Mouse (Mus musculus) neural tube, embryonic 13.5 days (tissue): ENCODE measurements around the gene Camkk2. TPM values are rescaled to one million over a fixed set of nuclear protein-coding genes. Genes with fewer than 3 reads are reported as not detected.

Experiments
- ATAC-seq: fragments of 200-750 bp; cut with Nextera tagmentation; 2 replicates; pipeline ENCODE4 v1.8.0; 2017; ENCODE audit warnings: low read depth, mild to moderate bottlenecking, moderate TSS enrichment, moderate library complexity
- H3K27ac ChIP-seq: fragments of 300-500 bp; sonication (generic); replicated peaks from 2 replicates; pipeline ENCODE4 v1.5.1; 2015; ENCODE audit warnings: moderate library complexity, mild to moderate bottlenecking, inconsistent platforms
- H3K27me3 ChIP-seq: fragments of 300-500 bp; sonication (generic); 2 replicates; pipeline ENCODE4 v1.6.1; 2015; ENCODE audit warnings: mild to moderate bottlenecking, inconsistent platforms
- H3K36me3 ChIP-seq: fragments of 300-500 bp; sonication (generic); 2 replicates; pipeline ENCODE4 v1.6.1; 2015; ENCODE audit warnings: mild to moderate bottlenecking, inconsistent platforms
- H3K4me1 ChIP-seq: fragments of 300-500 bp; sonication (generic); replicated peaks from 2 replicates; pipeline ENCODE4 v1.6.1; 2015; ENCODE audit warnings: inconsistent platforms
- H3K4me2 ChIP-seq: fragments of 300-500 bp; sonication (generic); 2 replicates; pipeline ENCODE4 v1.6.1; 2015; ENCODE audit warnings: inconsistent platforms, mild to moderate bottlenecking, moderate library complexity
- H3K4me3 ChIP-seq: fragments of 300-500 bp; sonication (generic); 2 replicates; pipeline ENCODE4 v1.5.1; 2015; ENCODE audit warnings: mild to moderate bottlenecking, inconsistent platforms
- H3K9ac ChIP-seq: fragments of 300-500 bp; sonication (generic); 2 replicates; pipeline ENCODE4 v1.6.1; 2015; ENCODE audit warnings: moderate library complexity, mild to moderate bottlenecking, inconsistent platforms
- H3K9me3 ChIP-seq: fragments of 300-500 bp; sonication (generic); 2 replicates; pipeline ENCODE4 v1.6.1; 2016; ENCODE audit warnings: inconsistent platforms
- WGBS: fragments of 180-500 bp; shearing (Covaris S2); methylation state at CpG from one replicate; pipeline ENCODE4 v1.1.7; 2015; 5-methylcytosine and 5-hydroxymethylcytosine counted together
- polyA plus RNA-seq: library from polyadenylated mRNA; unstranded; fragments of >200 nt; fragmentation: Nextera tagmentation; extraction: Ambion mirVana; gene quantifications from 2 replicates; pipeline ENCODE4 v1.2.1, GENCODE M21; 2015

Gene Camkk2
- polyA plus RNA-seq, 1 experiment from 2014 or later, result 55.4 TPM

GRCm38 (mm10) chr5:122778231-122779226, 680 bp downstream of the Camkk2 start:
- peak overlapping the region; percentile 85 for H3K4me3 ChIP-seq
- no peaks in the 10 kb centered on the region for H3K9me3 ChIP-seq
- peak overlapping the region; percentile 93 for H3K4me2 ChIP-seq
- peak; percentile 74 for ATAC-seq
- peak overlapping the region; percentile 74 for H3K27ac ChIP-seq
- peaks cover 19% of the 10 kb centered on the region for H3K4me1 ChIP-seq
- no peaks in the 10 kb centered on the region for H3K27me3 ChIP-seq
- H3K36me3 ChIP-seq, result no peaks in the 10 kb centered on the region
- H3K9ac ChIP-seq, result peak overlapping the region; percentile 88
- WGBS, result 1% methylated on average over 47 of the region's 55 CpGs

- no peaks in the 10 kb centered on the region for H3K9me3 ChIP-seq
- H3K4me3 ChIP-seq, result no peak overlapping the region
- no peak for ATAC-seq
- peaks cover 4% of the 10 kb centered on the region; the same call in 1 of the 2 replicates for H3K36me3 ChIP-seq
- peaks cover 19% of the 10 kb centered on the region for H3K4me1 ChIP-seq
- peak overlapping the region; percentile 93; the same call in 1 of the 2 replicates for H3K4me2 ChIP-seq
- H3K27me3 ChIP-seq, result no peaks in the 10 kb centered on the region
- H3K27ac ChIP-seq, result no peak overlapping the region
- WGBS, result 47% methylated on average over 2 of the region's 2 CpGs
- no peak overlapping the region for H3K9ac ChIP-seq
These were observed 1.9 kb downstream of the Camkk2 start for GRCm38 (mm10) chr5:122777322-122777721.

GRCm38 (mm10) chr5:122775646-122776286, 3.4 kb downstream of the Camkk2 start:
- Histone ChIP-seq H3K27me3 (no peaks in the 10 kb centered on the region), H3K27ac (no peak overlapping the region), H3K9ac (no peak overlapping the region), H3K4me2 (no peak overlapping the region), H3K9me3 (no peaks in the 10 kb centered on the region), H3K4me3 (no peak overlapping the region), H3K4me1 (peaks cover 23% of the 10 kb centered on the region), H3K36me3 (peaks cover 4% of the 10 kb centered on the region; the same call in 1 of the 2 replicates)
- no peak for ATAC-seq
- 81% methylated on average over 13 of the region's 14 CpGs for WGBS

- H3K9me3 ChIP-seq, result no peaks in the 10 kb centered on the region
- no peak overlapping the region for H3K9ac ChIP-seq
- H3K4me2 ChIP-seq, result no peak overlapping the region
- H3K27ac ChIP-seq, result no peak overlapping the region
- H3K27me3 ChIP-seq, result no peaks in the 10 kb centered on the region
- peaks cover 28% of the 10 kb centered on the region for H3K4me1 ChIP-seq
- 82% methylated on average over 28 of the region's 28 CpGs for WGBS
- peaks cover 5% of the 10 kb centered on the region; the same call in 1 of the 2 replicates for H3K36me3 ChIP-seq
- ATAC-seq, result no peak
- H3K4me3 ChIP-seq, result no peak overlapping the region
These were observed 4.2 kb downstream of the Camkk2 start for GRCm38 (mm10) chr5:122774743-122775611.

GRCm38 (mm10) chr5:122773756-122774155, 5.5 kb downstream of the Camkk2 start:
- no peak overlapping the region for H3K9ac ChIP-seq
- H3K27ac ChIP-seq, result no peak overlapping the region
- H3K4me3 ChIP-seq, result no peak overlapping the region
- no peaks in the 10 kb centered on the region for H3K9me3 ChIP-seq
- H3K4me1 ChIP-seq, result peaks cover 25% of the 10 kb centered on the region
- H3K4me2 ChIP-seq, result no peak overlapping the region
- H3K27me3 ChIP-seq, result no peaks in the 10 kb centered on the region
- 86% methylated on average over 11 of the region's 11 CpGs for WGBS
- ATAC-seq, result no peak
- H3K36me3 ChIP-seq, result peaks cover 9% of the 10 kb centered on the region; the same call in 1 of the 2 replicates

GRCm38 (mm10) chr5:122771428-122771827, 7.8 kb downstream of the Camkk2 start:
- Histone ChIP-seq H3K9me3 (no peaks in the 10 kb centered on the region), H3K27ac (no peak overlapping the region), H3K4me3 (no peak overlapping the region), H3K27me3 (no peaks in the 10 kb centered on the region), H3K9ac (no peak overlapping the region), H3K4me2 (no peak overlapping the region), H3K36me3 (peaks cover 22% of the 10 kb centered on the region; the same call in 1 of the 2 replicates), H3K4me1 (peaks cover 14% of the 10 kb centered on the region)
- WGBS, result 91% methylated on average over 9 of the region's 9 CpGs
- ATAC-seq, result no peak

GRCm38 (mm10) chr5:122770806-122771261, 8.4 kb downstream of the Camkk2 start:
- whole genome bisulfite sequencing, result 62% methylated on average over 10 of the region's 10 CpGs

GRCm38 (mm10) chr5:122770304-122770703, 8.9 kb downstream of the Camkk2 start:
- 81% methylated on average over 7 of the region's 7 CpGs for WGBS
- no peak overlapping the region for H3K4me2 ChIP-seq
- H3K27me3 ChIP-seq, result no peaks in the 10 kb centered on the region
- peaks cover 22% of the 10 kb centered on the region; the same call in 1 of the 2 replicates for H3K36me3 ChIP-seq
- no peak for ATAC-seq
- H3K9me3 ChIP-seq, result no peaks in the 10 kb centered on the region
- H3K4me1 ChIP-seq, result peaks cover 14% of the 10 kb centered on the region
- peak overlapping the region; percentile 43; the same call in 1 of the 2 replicates for H3K9ac ChIP-seq
- peak overlapping the region; percentile 49 for H3K27ac ChIP-seq
- no peak overlapping the region for H3K4me3 ChIP-seq

More at GRCm38 (mm10) chr5:122770806-122771261, 8.4 kb downstream of the Camkk2 start:
- peaks cover 22% of the 10 kb centered on the region; the same call in 1 of the 2 replicates for H3K36me3 ChIP-seq
- no peaks in the 10 kb centered on the region for H3K9me3 ChIP-seq
- peak overlapping the region; percentile 43; the same call in 1 of the 2 replicates for H3K9ac ChIP-seq
- no peaks in the 10 kb centered on the region for H3K27me3 ChIP-seq
- H3K4me2 ChIP-seq, result no peak overlapping the region
- peaks cover 14% of the 10 kb centered on the region for H3K4me1 ChIP-seq
- 0 out of 2 replicates have a peak, but pooled peaks have one; percentile 30 for ATAC-seq
- peak overlapping the region; percentile 49 for H3K27ac ChIP-seq
- no peak overlapping the region for H3K4me3 ChIP-seq

- ATAC-seq, result no peak
- no peak overlapping the region for H3K4me3 ChIP-seq
- H3K27ac ChIP-seq, result no peak overlapping the region
- WGBS, result 87% methylated on average over 15 of the region's 15 CpGs
- no peaks in the 10 kb centered on the region for H3K9me3 ChIP-seq
- H3K36me3 ChIP-seq, result peaks cover 22% of the 10 kb centered on the region; the same call in 1 of the 2 replicates
- H3K9ac ChIP-seq, result no peak overlapping the region
- H3K4me1 ChIP-seq, result peaks cover 11% of the 10 kb centered on the region
- no peaks in the 10 kb centered on the region for H3K27me3 ChIP-seq
- no peak overlapping the region for H3K4me2 ChIP-seq
These were observed 10.1 kb downstream of the Camkk2 start for GRCm38 (mm10) chr5:122769101-122769568.

- peaks cover 11% of the 10 kb centered on the region for H3K4me1 ChIP-seq
- ATAC-seq, result no peak
- H3K9me3 ChIP-seq, result no peaks in the 10 kb centered on the region
- no peak overlapping the region for H3K4me2 ChIP-seq
- H3K27me3 ChIP-seq, result no peaks in the 10 kb centered on the region
- H3K4me3 ChIP-seq, result no peak overlapping the region
- no peak overlapping the region for H3K27ac ChIP-seq
- WGBS, result 92% methylated on average over 11 of the region's 11 CpGs
- peaks cover 33% of the 10 kb centered on the region for H3K36me3 ChIP-seq
- H3K9ac ChIP-seq, result no peak overlapping the region
These were observed 11.9 kb downstream of the Camkk2 start for GRCm38 (mm10) chr5:122767283-122767682.

GRCm38 (mm10) chr5:122764032-122764464, 15.2 kb downstream of the Camkk2 start:
- Histone ChIP-seq H3K9ac (no peak overlapping the region), H3K27ac (no peak overlapping the region), H3K4me2 (no peak overlapping the region), H3K4me1 (0 out of 2 replicates have a peak, but pooled peaks cover 5% of the 10 kb centered on the region), H3K27me3 (no peaks in the 10 kb centered on the region), H3K36me3 (peaks cover 42% of the 10 kb centered on the region), H3K9me3 (no peaks in the 10 kb centered on the region), H3K4me3 (no peak overlapping the region)
- no peak for ATAC-seq
- WGBS, result 64% methylated on average over 10 of the region's 10 CpGs
